Mouse (Mus musculus) intestine, postnatal 0 days (tissue): ENCODE results near the gene Cetn3. TPM values are rescaled to one million over a fixed set of nuclear protein-coding genes. Genes with fewer than 3 reads are reported as not detected.

Experiments used
- ATAC-seq: fragments of 200-750 bp; cut with Nextera tagmentation; 2 replicates; pipeline ENCODE4 v1.8.0; 2017; ENCODE audit warnings: mild to moderate bottlenecking, moderate TSS enrichment, moderate library complexity
- H3K27ac ChIP-seq: fragments of 300-500 bp; sonication (generic); 2 replicates; pipeline ENCODE4 v1.5.1; 2014; ENCODE audit warnings: mild to moderate bottlenecking, low read depth, low read length, moderate library complexity
- H3K27me3 ChIP-seq: fragments of 300-500 bp; sonication (generic); replicated peaks from 2 replicates; pipeline ENCODE4 v1.6.1; 2014; ENCODE audit warnings: low read length, mixed read lengths; ENCODE audit not compliant: control insufficient read depth, insufficient read depth
- H3K36me3 ChIP-seq: fragments of 300-500 bp; sonication (generic); 2 replicates; pipeline ENCODE4 v1.6.1; 2014; ENCODE audit warnings: mild to moderate bottlenecking, moderate library complexity; ENCODE audit not compliant: control insufficient read depth, insufficient read depth
- H3K4me1 ChIP-seq: fragments of 300-500 bp; sonication (generic); replicated peaks from 2 replicates; pipeline ENCODE4 v1.6.1; 2014; ENCODE audit warnings: antibody characterized with exemption, low read length, mixed read lengths; ENCODE audit not compliant: control insufficient read depth, insufficient read depth
- H3K4me2 ChIP-seq: fragments of 300-500 bp; sonication (generic); replicated peaks from 2 replicates; pipeline ENCODE4 v1.6.1; 2014; ENCODE audit warnings: low read depth, mild to moderate bottlenecking, moderate library complexity
- H3K4me3 ChIP-seq: fragments of 300-500 bp; sonication (generic); 2 replicates; pipeline ENCODE4 v1.5.1; 2014; ENCODE audit warnings: low read depth, low read length
- H3K9ac ChIP-seq: fragments of 300-500 bp; sonication (generic); 2 replicates; pipeline ENCODE4 v1.6.1; 2014; ENCODE audit warnings: mild to moderate bottlenecking, low read depth, low read length
- H3K9me3 ChIP-seq: fragments of 300-500 bp; sonication (generic); 2 replicates; pipeline ENCODE4 v1.6.1; 2016; ENCODE audit warnings: mixed run types; ENCODE audit not compliant: control insufficient read depth
- CTCF ChIP-seq: sonication (generic); IDR thresholded peaks from 2 replicates; pipeline ENCODE4 v1.5.1; 2016; ENCODE audit warnings: low read depth, mild to moderate bottlenecking, control low read depth, antibody characterized with exemption, moderate library complexity
- WGBS: fragments of 180-500 bp; shearing (Covaris S2); extraction: QIAGEN DNeasy Blood & Tissue Kit; methylation state at CpG from one replicate; pipeline ENCODE4 v1.1.7; 2014; 5-methylcytosine and 5-hydroxymethylcytosine counted together
- polyA plus RNA-seq: library from polyadenylated mRNA; unstranded; fragments of >200 nt; fragmentation: Nextera tagmentation; extraction: Ambion mirVana; gene quantifications from 2 replicates; pipeline ENCODE4 v1.2.1, GENCODE M21; 2015

The Cetn3 gene
- polyA plus RNA-seq, 1 experiment from 2014 or later: 130 TPM

- TF ChIP-seq CTCF: no peak
- no peak for ATAC-seq
- Histone ChIP-seq H3K4me2 (no peak overlapping the region), H3K27me3 (no peaks in the 10 kb centered on the region), H3K9me3 (no peaks in the 10 kb centered on the region), H3K4me3 (no peak overlapping the region), H3K36me3 (no peaks in the 10 kb centered on the region), H3K4me1 (no peaks in the 10 kb centered on the region), H3K9ac (no peak overlapping the region), H3K27ac (no peak overlapping the region)
- 69% methylated on average over 9 of the region's 9 CpGs for WGBS
These were observed 53.7 kb downstream of the Cetn3 start for GRCm38 (mm10) chr13:81836386-81837177.

- 95% methylated on average over 5 of the region's 5 CpGs for WGBS
- no peak overlapping the region for H3K9ac ChIP-seq
- no peak overlapping the region for H3K4me3 ChIP-seq
- ATAC-seq: no peak
- no peaks in the 10 kb centered on the region for H3K27me3 ChIP-seq
- H3K9me3 ChIP-seq: no peaks in the 10 kb centered on the region
- no peak overlapping the region for H3K4me2 ChIP-seq
- no peaks in the 10 kb centered on the region for H3K4me1 ChIP-seq
- H3K27ac ChIP-seq: no peak overlapping the region
- H3K36me3 ChIP-seq: no peaks in the 10 kb centered on the region
- TF ChIP-seq CTCF: no peak
These were observed 55.1 kb downstream of the Cetn3 start for GRCm38 (mm10) chr13:81838016-81838415.

GRCm38 (mm10) chr13:81838948-81839347, 56.1 kb downstream of the Cetn3 start:
- H3K4me2 ChIP-seq: no peak overlapping the region
- no peaks in the 10 kb centered on the region for H3K27me3 ChIP-seq
- H3K27ac ChIP-seq: no peak overlapping the region
- TF ChIP-seq CTCF: no peak
- H3K9me3 ChIP-seq: no peaks in the 10 kb centered on the region
- H3K4me3 ChIP-seq: no peak overlapping the region
- H3K36me3 ChIP-seq: no peaks in the 10 kb centered on the region
- no peaks in the 10 kb centered on the region for H3K4me1 ChIP-seq
- no peak for ATAC-seq
- no peak overlapping the region for H3K9ac ChIP-seq

- Histone ChIP-seq H3K9me3 (no peaks in the 10 kb centered on the region), H3K9ac (no peak overlapping the region), H3K4me1 (no peaks in the 10 kb centered on the region), H3K27ac (no peak overlapping the region), H3K36me3 (no peaks in the 10 kb centered on the region), H3K27me3 (no peaks in the 10 kb centered on the region), H3K4me3 (no peak overlapping the region), H3K4me2 (no peak overlapping the region)
- no peak for ATAC-seq
- no peak for TF ChIP-seq CTCF
- 77% methylated on average over 5 of the region's 5 CpGs for WGBS
These were observed 57.4 kb downstream of the Cetn3 start for GRCm38 (mm10) chr13:81840246-81840645.

GRCm38 (mm10) chr13:81840646-81841045, 57.8 kb downstream of the Cetn3 start:
- Histone ChIP-seq H3K27ac (no peak overlapping the region), H3K4me1 (no peaks in the 10 kb centered on the region), H3K27me3 (no peaks in the 10 kb centered on the region), H3K9me3 (no peaks in the 10 kb centered on the region), H3K4me3 (no peak overlapping the region), H3K36me3 (no peaks in the 10 kb centered on the region), H3K9ac (no peak overlapping the region), H3K4me2 (no peak overlapping the region)
- WGBS: 86% methylated on average over 5 of the region's 5 CpGs
- TF ChIP-seq CTCF: no peak
- ATAC-seq: no peak

GRCm38 (mm10) chr13:81842278-81842677, 59.4 kb downstream of the Cetn3 start:
- no peak for ATAC-seq
- Histone ChIP-seq H3K27ac (no peak overlapping the region), H3K4me3 (no peak overlapping the region), H3K4me2 (no peak overlapping the region), H3K4me1 (no peaks in the 10 kb centered on the region), H3K36me3 (no peaks in the 10 kb centered on the region), H3K27me3 (no peaks in the 10 kb centered on the region), H3K9ac (no peak overlapping the region), H3K9me3 (no peaks in the 10 kb centered on the region)
- 71% methylated on average over 6 of the region's 6 CpGs for WGBS
- no peak for TF ChIP-seq CTCF

Other genes starting within 250 kb of the Cetn3 start
- gene Adgrv1, start 149.9 kb upstream of the Cetn3 start, polyA plus RNA-seq: 0.86 and 0.90 TPM in 2 replicates
- 32.4 and 32.7 TPM in 2 replicates for gene Lysmd3, start 125.4 kb upstream of the Cetn3 start, polyA plus RNA-seq
- 6.2 and 8.9 TPM in 2 replicates for gene Polr3g, start 72.1 kb upstream of the Cetn3 start, polyA plus RNA-seq
- 3.7 and 4.6 TPM in 2 replicates for gene Mblac2, start 71.7 kb upstream of the Cetn3 start, polyA plus RNA-seq